Mouse (Mus musculus): ENCODE measurements around the gene Bptf. TPM values are rescaled to one million over a fixed set of nuclear protein-coding genes. Genes with fewer than 3 reads are reported as not detected.
"Not testable (repeated sequence)": the region's sequence is repeated elsewhere in the genome, so short reads cannot be mapped to it uniquely, and the experiment has no call there.

Bptf gene
- total and polyA plus RNA-seq, 2 experiments from 2014 or later = 20.4 to 41.5 TPM

GRCm38 (mm10) chr11:107017339-107017886 is 114.5 kb downstream of the Bptf start:
- no peaks in the 10 kb centered on the region for H3K4me1 ChIP-seq (ENCODE audit: insufficient read depth, low read length)
- H3K9me3 ChIP-seq (ENCODE audit: low read length) = no peaks in the 10 kb centered on the region
- H3K4me2 ChIP-seq (ENCODE audit: low read depth, low read length, poor library complexity, severe bottlenecking) = no peak overlapping the region
- H3K36me3 ChIP-seq (ENCODE audit: insufficient read depth, low read length) = no peaks in the 10 kb centered on the region
- no peak overlapping the region for H3K9ac ChIP-seq (replicated peaks; ENCODE audit: low read length, poor library complexity, severe bottlenecking)
- DNase-seq (ENCODE audit: low spot score) = no peak
- 61% methylated on average over 6 of the region's 6 CpGs for WGBS
- no peak overlapping the region for H3K4me3 ChIP-seq (ENCODE audit: low read depth, low read length)
- H3K27me3 ChIP-seq (ENCODE audit: insufficient read depth, low read length) = no peaks in the 10 kb centered on the region
- H3K27ac ChIP-seq (ENCODE audit: low read depth, low read length) = no peak overlapping the region
- TF ChIP-seq CTCF (IDR thresholded peaks at IDR 0.05) = no peak
- no peak for ATAC-seq (ENCODE audit: low FRiP score)

- TF ChIP-seq CTCF (IDR thresholded peaks at IDR 0.05) = no peak
- ATAC-seq (ENCODE audit: low FRiP score) = no peak
- Histone ChIP-seq H3K4me3 (ENCODE audit: low read depth, low read length) (no peak overlapping the region), H3K27me3 (ENCODE audit: insufficient read depth, low read length) (no peaks in the 10 kb centered on the region), H3K36me3 (ENCODE audit: insufficient read depth, low read length) (no peaks in the 10 kb centered on the region), H3K4me1 (ENCODE audit: insufficient read depth, low read length) (no peaks in the 10 kb centered on the region), H3K4me2 (ENCODE audit: low read depth, low read length, poor library complexity, severe bottlenecking) (no peak overlapping the region), H3K9me3 (ENCODE audit: low read length) (no peaks in the 10 kb centered on the region), H3K27ac (ENCODE audit: low read depth, low read length) (no peak overlapping the region), H3K9ac (replicated peaks; ENCODE audit: low read length, poor library complexity, severe bottlenecking) (no peak overlapping the region)
- DNase-seq (ENCODE audit: low spot score) = no peak
- WGBS = 66% methylated on average over 1 of the region's 1 CpGs
These were observed 115.0 kb downstream of the Bptf start for GRCm38 (mm10) chr11:107016893-107017292.

GRCm38 (mm10) chr11:107015535-107016187 is 116.3 kb downstream of the Bptf start:
- not testable (repeated sequence) for H3K27ac ChIP-seq (ENCODE audit: low read depth, low read length); H3K36me3 ChIP-seq (ENCODE audit: insufficient read depth, low read length); H3K9me3 ChIP-seq (ENCODE audit: low read length); H3K4me1 ChIP-seq (ENCODE audit: insufficient read depth, low read length); ATAC-seq (ENCODE audit: low FRiP score); H3K4me2 ChIP-seq (ENCODE audit: low read depth, low read length, poor library complexity, severe bottlenecking); H3K4me3 ChIP-seq (ENCODE audit: low read depth, low read length); H3K27me3 ChIP-seq (ENCODE audit: insufficient read depth, low read length); DNase-seq (ENCODE audit: low spot score); H3K9ac ChIP-seq (replicated peaks; ENCODE audit: low read length, poor library complexity, severe bottlenecking)
- WGBS = 75% methylated on average over 11 of the region's 11 CpGs

GRCm38 (mm10) chr11:107014597-107015309 is 117.2 kb downstream of the Bptf start:
- ATAC-seq (ENCODE audit: low FRiP score) (no peak), DNase-seq (ENCODE audit: low spot score) (no peak)
- WGBS = 52% methylated on average over 14 of the region's 14 CpGs
- Histone ChIP-seq H3K4me2 (ENCODE audit: low read depth, low read length, poor library complexity, severe bottlenecking) (no peak overlapping the region), H3K4me3 (ENCODE audit: low read depth, low read length) (no peak overlapping the region), H3K9ac (replicated peaks; ENCODE audit: low read length, poor library complexity, severe bottlenecking) (no peak overlapping the region), H3K27ac (ENCODE audit: low read depth, low read length) (no peak overlapping the region), H3K27me3 (ENCODE audit: insufficient read depth, low read length) (no peaks in the 10 kb centered on the region), H3K36me3 (ENCODE audit: insufficient read depth, low read length) (no peaks in the 10 kb centered on the region), H3K4me1 (ENCODE audit: insufficient read depth, low read length) (peaks cover 3% of the 10 kb centered on the region; the same call in 1 of the 2 replicates), H3K9me3 (ENCODE audit: low read length) (no peaks in the 10 kb centered on the region)
- peak; percentile 50 for TF ChIP-seq CTCF (IDR thresholded peaks at IDR 0.05)

- no peaks in the 10 kb centered on the region for H3K36me3 ChIP-seq (ENCODE audit: insufficient read depth, low read length)
- no peak overlapping the region for H3K9ac ChIP-seq (replicated peaks; ENCODE audit: low read length, poor library complexity, severe bottlenecking)
- peaks cover 3% of the 10 kb centered on the region; the same call in 1 of the 2 replicates for H3K4me1 ChIP-seq (ENCODE audit: insufficient read depth, low read length)
- ATAC-seq (ENCODE audit: low FRiP score) = no peak
- 82% methylated on average over 11 of the region's 11 CpGs for WGBS
- H3K27me3 ChIP-seq (ENCODE audit: insufficient read depth, low read length) = no peaks in the 10 kb centered on the region
- no peak overlapping the region for H3K27ac ChIP-seq (ENCODE audit: low read depth, low read length)
- H3K9me3 ChIP-seq (ENCODE audit: low read length) = no peaks in the 10 kb centered on the region
- no peak overlapping the region for H3K4me2 ChIP-seq (ENCODE audit: low read depth, low read length, poor library complexity, severe bottlenecking)
- no peak overlapping the region for H3K4me3 ChIP-seq (ENCODE audit: low read depth, low read length)
- TF ChIP-seq CTCF (IDR thresholded peaks at IDR 0.05) = no peak
- DNase-seq (ENCODE audit: low spot score) = no peak
These were observed 117.8 kb downstream of the Bptf start for GRCm38 (mm10) chr11:107014020-107014585.

Measured in midbrain, postnatal 0 days (tissue).